Mouse (Mus musculus) embryonic stem cell, embryonic (primary cell): Measurements from ENCODE around the gene Tead3.

Experiments used
- CTCF ChIA-PET, 4 experiments: fragments of 300-600 bp in 2 of 4; fragments of 350-600 bp in 2 of 4; sonication (Branson Sonifier 250); formaldehyde crosslinking; loops; one replicate each; lab custom pipeline; 2022; ENCODE audit warnings: inconsistent platforms in 2 of 4; lab: Charles Lee
- POLR2A ChIA-PET, 4 experiments: fragments of 300-600 bp in 2 of 4; fragments of 350-600 bp in 2 of 4; sonication (Branson Sonifier 250); formaldehyde crosslinking; loops; one replicate each; lab custom pipeline; 2022; ENCODE audit warnings: antibody characterized with exemption in 4 of 4, inconsistent platforms in 1 of 4; lab: Charles Lee

The Tead3 gene

GRCm38 (mm10) chr17:28350466-28351352 is at the start of gene Tead3:
Gene Tead3, minus strand, starts transcription at chr17:28350817.
- CTCF ChIA-PET: interaction anchor here (0.5 to 2.9 kb wide), 27 partner anchors 10 to 637 kb away, joined by 3 to 11 read pairs (median 4); partner anchors contain the start of genes Def6 (in 1 of the 4) and Rpl10a (in 1 of the 4)

GRCm38 (mm10) chr17:28394994-28395393 is 44.4 kb upstream of the Tead3 start:
- CTCF ChIA-PET: interaction anchor here in 3 of 4 experiments (0.6 to 2.0 kb wide), 4 partner anchors 9 to 71 kb away, joined by 3 to 11 read pairs (median 4); no protein-coding TSS in a partner anchor
- POLR2A ChIA-PET: interaction anchor here in 2 of 4 experiments (0.5 to 6.8 kb wide), 9 partner anchors 8 to 226 kb away, joined by 3 to 69 read pairs (median 5); partner anchors contain the start of gene Rpl10a (in 1 of the 2)

More at GRCm38 (mm10) chr17:28350466-28351352, at the start of gene Tead3:
- POLR2A ChIA-PET: interaction anchor here (0.5 to 45.8 kb wide), 31 partner anchors 9 to 688 kb away, joined by 3 to 990 read pairs (median 4); partner anchors contain the start of genes Rpl10a (in 2 of the 4), Tulp1 (in 2 of the 4), Fance (in 1 of the 4) and Ppard (in 1 of the 4)

GRCm38 (mm10) chr17:28394051-28394765 is 43.6 kb upstream of the Tead3 start:
- ChIA-PET CTCF (interaction anchor here in 3 of 4 experiments (0.6 to 2.0 kb wide), 5 partner anchors 10 to 302 kb away, joined by 3 to 11 read pairs (median 5); no protein-coding TSS in a partner anchor), POLR2A (interaction anchor here in 3 of 4 experiments (0.8 to 6.8 kb wide), 11 partner anchors 9 to 136 kb away, joined by 3 to 69 read pairs (median 5); no protein-coding TSS in a partner anchor)

GRCm38 (mm10) chr17:28391568-28392432 is 41.2 kb upstream of the Tead3 start:
- ChIA-PET CTCF (interaction anchor here (0.6 to 1.7 kb wide), 23 partner anchors 12 to 165 kb away, joined by 3 to 9 read pairs (median 4); no protein-coding TSS in a partner anchor), POLR2A (interaction anchor here in 3 of 4 experiments (0.6 to 6.8 kb wide), 38 partner anchors 8 to 326 kb away, joined by 3 to 69 read pairs (median 4); partner anchors contain the start of genes Armc12 (in 1 of the 3), Def6 (in 1 of the 3), Fance (in 1 of the 3) and Tulp1 (in 1 of the 3))

GRCm38 (mm10) chr17:28388534-28388933 is 37.9 kb upstream of the Tead3 start:
- CTCF ChIA-PET: interaction anchor here in 2 of 4 experiments (0.6 to 1.8 kb wide), 5 partner anchors 14 to 162 kb away, joined by 3 to 4 read pairs (median 4); no protein-coding TSS in a partner anchor
- POLR2A ChIA-PET: no interaction called here

GRCm38 (mm10) chr17:28386150-28386905 is 35.7 kb upstream of the Tead3 start:
- ChIA-PET POLR2A (interaction anchor here in 3 of 4 experiments (0.5 to 2.7 kb wide), 23 partner anchors 9 to 535 kb away, joined by 3 to 20 read pairs (median 3); partner anchors contain the start of gene Def6 (in 1 of the 3)), CTCF (interaction anchor here (0.5 to 2.7 kb wide), 36 partner anchors 9 to 585 kb away, joined by 3 to 50 read pairs (median 4); partner anchors contain the start of genes Armc12 (in 2 of the 4) and Def6 (in 2 of the 4))

- POLR2A ChIA-PET: interaction anchor here in 2 of 4 experiments (0.6 to 1.7 kb wide), 8 partner anchors 19 to 667 kb away, joined by 3 to 6 read pairs (median 3); no protein-coding TSS in a partner anchor
- CTCF ChIA-PET: interaction anchor here (0.6 to 2.6 kb wide), 21 partner anchors 8 to 221 kb away, joined by 3 to 11 read pairs (median 5); no protein-coding TSS in a partner anchor
Observed at GRCm38 (mm10) chr17:28384298-28384697, 33.7 kb upstream of the Tead3 start.

GRCm38 (mm10) chr17:28380255-28380654 is 29.6 kb upstream of the Tead3 start:
- POLR2A ChIA-PET: interaction anchor here in 2 of 4 experiments (0.7 to 2.9 kb wide), 14 partner anchors 14 to 158 kb away, joined by 3 to 17 read pairs (median 4); partner anchors contain the start of genes Rpl10a (in 1 of the 2) and Tulp1 (in 1 of the 2)
- CTCF ChIA-PET: interaction anchor here in 3 of 4 experiments (0.5 to 2.0 kb wide), 7 partner anchors 12 to 1062 kb away, joined by 3 to 8 read pairs (median 3); no protein-coding TSS in a partner anchor

- ChIA-PET CTCF (interaction anchor here in 3 of 4 experiments (0.6 to 1.8 kb wide), 9 partner anchors 10 to 282 kb away, joined by 3 to 8 read pairs (median 3); partner anchors contain the start of gene Tulp1 (in 1 of the 3)), POLR2A (interaction anchor here in 2 of 4 experiments (0.6 to 1.9 kb wide), 18 partner anchors 9 to 153 kb away, joined by 3 to 7 read pairs (median 3); partner anchors contain the start of gene Tulp1 (in 1 of the 2))
Observed at GRCm38 (mm10) chr17:28375592-28376061, 25.0 kb upstream of the Tead3 start.

- CTCF ChIA-PET: interaction anchor here in 3 of 4 experiments (0.5 to 1.8 kb wide), 16 partner anchors 9 to 758 kb away, joined by 3 to 8 read pairs (median 4); partner anchors contain the start of gene Tulp1 (in 1 of the 3)
- POLR2A ChIA-PET: interaction anchor here in 3 of 4 experiments (0.5 to 1.9 kb wide), 8 partner anchors 8 to 125 kb away, joined by 3 to 6 read pairs (median 4); no protein-coding TSS in a partner anchor
Observed at GRCm38 (mm10) chr17:28374494-28374893, 23.9 kb upstream of the Tead3 start.

GRCm38 (mm10) chr17:28373821-28374220 is 23.2 kb upstream of the Tead3 start:
- CTCF ChIA-PET: interaction anchor here in 2 of 4 experiments (1.1 to 1.3 kb wide), 2 partner anchors 18 to 99 kb away, joined by 3 to 4 read pairs; no protein-coding TSS in a partner anchor
- POLR2A ChIA-PET: interaction anchor here in 1 of 4 experiments (1.8 to 2.9 kb wide), 2 partner anchors 42 to 43 kb away, joined by 6 to 19 read pairs; no protein-coding TSS in a partner anchor

- CTCF ChIA-PET: interaction anchor here in 3 of 4 experiments (0.5 to 1.1 kb wide), 6 partner anchors 9 to 157 kb away, joined by 3 to 9 read pairs (median 3); no protein-coding TSS in a partner anchor
- POLR2A ChIA-PET: interaction anchor here in 2 of 4 experiments (1.2 to 2.9 kb wide), 4 partner anchors 40 to 163 kb away, joined by 3 to 19 read pairs (median 3); no protein-coding TSS in a partner anchor
Observed at GRCm38 (mm10) chr17:28371941-28372340, 21.3 kb upstream of the Tead3 start.

GRCm38 (mm10) chr17:28371286-28371685 is 20.7 kb upstream of the Tead3 start:
- CTCF ChIA-PET: interaction anchor here in 2 of 4 experiments (0.5 to 1.1 kb wide), 4 partner anchors 8 to 642 kb away, joined by 3 to 4 read pairs (median 3); no protein-coding TSS in a partner anchor
- POLR2A ChIA-PET: interaction anchor here (0.6 to 2.9 kb wide), 7 partner anchors 26 to 1129 kb away, joined by 3 to 19 read pairs (median 3); no protein-coding TSS in a partner anchor

GRCm38 (mm10) chr17:28369056-28369455 is 18.4 kb upstream of the Tead3 start:
- ChIA-PET CTCF (interaction anchor here (0.5 to 2.8 kb wide), 72 partner anchors 9 to 602 kb away, joined by 3 to 25 read pairs (median 4); partner anchors contain the start of genes Def6 (in 2 of the 4), Tead3 (in 2 of the 4) and Fance (in 1 of the 4)), POLR2A (interaction anchor here in 3 of 4 experiments (0.6 to 3.9 kb wide), 8 partner anchors 16 to 252 kb away, joined by 3 to 27 read pairs (median 4); no protein-coding TSS in a partner anchor)
